Mouse (Mus musculus): ENCODE measurements at regions not wholly inside any gene's neighbourhood (a gene's known extent, or its start where the extent isn't known, plus 50 kb on each side); places are given as distances from the start of the nearest gene placed in this dataset.
A peak's percentile ranks its signal among the peaks of the same experiment; 100 is the strongest.
"Not testable (repeated sequence)": the region's sequence is repeated elsewhere in the genome, so short reads cannot be mapped to it uniquely, and the experiment has no call there.

- DNase-seq (ENCODE audit: low spot score): no peak
- no peak overlapping the region for H3K4me2 ChIP-seq (replicated peaks; ENCODE audit: low read depth, low read length, severe bottlenecking)
- WGBS: 39% methylated on average over 2 of the region's 2 CpGs
- no peak for TF ChIP-seq POLR2A (IDR thresholded peaks at IDR 0.05; ENCODE audit: borderline replicate concordance, extremely low read depth, insufficient read depth, insufficient read length)
- H3K36me3 ChIP-seq (ENCODE audit: control insufficient read depth, insufficient read depth, low read length): no peaks in the 10 kb centered on the region
- no peak overlapping the region for H3K4me3 ChIP-seq (replicated peaks; ENCODE audit: low read length)
- H3K27me3 ChIP-seq (ENCODE audit: control insufficient read depth, insufficient read depth, low read length): no peaks in the 10 kb centered on the region
- H3K27ac ChIP-seq (replicated peaks; ENCODE audit: low read depth, low read length): no peak overlapping the region
- H3K9ac ChIP-seq (ENCODE audit: low read depth, low read length, severe bottlenecking): no peak overlapping the region
- no peaks in the 10 kb centered on the region for H3K9me3 ChIP-seq (ENCODE audit: control insufficient read depth, low read length)
- no peak for ATAC-seq (ENCODE audit: low FRiP score, low read depth)
- H3K4me1 ChIP-seq (ENCODE audit: control insufficient read depth, insufficient read depth, low read length): no peaks in the 10 kb centered on the region
Measured at GRCm38 (mm10) chr16:80981573-80982105, 218.9 kb upstream of the Ncam2 start.

GRCm38 (mm10) chr16:80987816-80988215 is 212.7 kb upstream of the Ncam2 start:
- WGBS: 60% methylated on average over 1 of the region's 1 CpGs
- no peaks in the 10 kb centered on the region for H3K9me3 ChIP-seq (ENCODE audit: control insufficient read depth, low read length)
- H3K27ac ChIP-seq (replicated peaks; ENCODE audit: low read depth, low read length): no peak overlapping the region
- no peak for TF ChIP-seq POLR2A (IDR thresholded peaks at IDR 0.05; ENCODE audit: borderline replicate concordance, extremely low read depth, insufficient read depth, insufficient read length)
- H3K4me1 ChIP-seq (ENCODE audit: control insufficient read depth, insufficient read depth, low read length): no peaks in the 10 kb centered on the region
- H3K4me2 ChIP-seq (replicated peaks; ENCODE audit: low read depth, low read length, severe bottlenecking): no peak overlapping the region
- no peak overlapping the region for H3K4me3 ChIP-seq (replicated peaks; ENCODE audit: low read length)
- no peaks in the 10 kb centered on the region for H3K36me3 ChIP-seq (ENCODE audit: control insufficient read depth, insufficient read depth, low read length)
- H3K27me3 ChIP-seq (ENCODE audit: control insufficient read depth, insufficient read depth, low read length): no peaks in the 10 kb centered on the region
- ATAC-seq (ENCODE audit: low FRiP score, low read depth) (no peak), DNase-seq (ENCODE audit: low spot score) (no peak)
- H3K9ac ChIP-seq (ENCODE audit: low read depth, low read length, severe bottlenecking): no peak overlapping the region

- not testable (repeated sequence) for ATAC-seq (ENCODE audit: low FRiP score, low read depth); H3K4me1 ChIP-seq (ENCODE audit: control insufficient read depth, insufficient read depth, low read length); H3K4me3 ChIP-seq (replicated peaks; ENCODE audit: low read length); H3K9ac ChIP-seq (ENCODE audit: low read depth, low read length, severe bottlenecking); DNase-seq (ENCODE audit: low spot score); H3K36me3 ChIP-seq (ENCODE audit: control insufficient read depth, insufficient read depth, low read length); H3K9me3 ChIP-seq (ENCODE audit: control insufficient read depth, low read length); H3K27ac ChIP-seq (replicated peaks; ENCODE audit: low read depth, low read length); H3K4me2 ChIP-seq (replicated peaks; ENCODE audit: low read depth, low read length, severe bottlenecking); H3K27me3 ChIP-seq (ENCODE audit: control insufficient read depth, insufficient read depth, low read length)
- WGBS: 88% methylated on average over 5 of the region's 5 CpGs
Measured at GRCm38 (mm10) chr16:81036831-81037230, 163.7 kb upstream of the Ncam2 start.

GRCm38 (mm10) chr16:81041262-81041661 is 159.2 kb upstream of the Ncam2 start:
- no peak overlapping the region for H3K4me3 ChIP-seq (replicated peaks; ENCODE audit: low read length)
- H3K9me3 ChIP-seq (ENCODE audit: control insufficient read depth, low read length): no peaks in the 10 kb centered on the region
- H3K9ac ChIP-seq (ENCODE audit: low read depth, low read length, severe bottlenecking): no peak overlapping the region
- DNase-seq (ENCODE audit: low spot score) (no peak), ATAC-seq (ENCODE audit: low FRiP score, low read depth) (no peak)
- H3K4me2 ChIP-seq (replicated peaks; ENCODE audit: low read depth, low read length, severe bottlenecking): no peak overlapping the region
- WGBS: 82% methylated on average over 1 of the region's 1 CpGs
- no peak overlapping the region for H3K27ac ChIP-seq (replicated peaks; ENCODE audit: low read depth, low read length)
- H3K4me1 ChIP-seq (ENCODE audit: control insufficient read depth, insufficient read depth, low read length): no peaks in the 10 kb centered on the region
- TF ChIP-seq POLR2A (IDR thresholded peaks at IDR 0.05; ENCODE audit: borderline replicate concordance, extremely low read depth, insufficient read depth, insufficient read length): no peak
- no peaks in the 10 kb centered on the region for H3K27me3 ChIP-seq (ENCODE audit: control insufficient read depth, insufficient read depth, low read length)
- H3K36me3 ChIP-seq (ENCODE audit: control insufficient read depth, insufficient read depth, low read length): no peaks in the 10 kb centered on the region

- Histone ChIP-seq H3K36me3 (ENCODE audit: control insufficient read depth, insufficient read depth, low read length) (no peaks in the 10 kb centered on the region), H3K27me3 (ENCODE audit: control insufficient read depth, insufficient read depth, low read length) (no peaks in the 10 kb centered on the region), H3K9ac (ENCODE audit: low read depth, low read length, severe bottlenecking) (no peak overlapping the region), H3K4me2 (replicated peaks; ENCODE audit: low read depth, low read length, severe bottlenecking) (no peak overlapping the region), H3K4me3 (replicated peaks; ENCODE audit: low read length) (no peak overlapping the region), H3K9me3 (ENCODE audit: control insufficient read depth, low read length) (no peaks in the 10 kb centered on the region), H3K4me1 (ENCODE audit: control insufficient read depth, insufficient read depth, low read length) (no peaks in the 10 kb centered on the region), H3K27ac (replicated peaks; ENCODE audit: low read depth, low read length) (no peak overlapping the region)
- no peak for DNase-seq (ENCODE audit: low spot score)
- no peak for ATAC-seq (ENCODE audit: low FRiP score, low read depth)
- no peak for TF ChIP-seq POLR2A (IDR thresholded peaks at IDR 0.05; ENCODE audit: borderline replicate concordance, extremely low read depth, insufficient read depth, insufficient read length)
Measured at GRCm38 (mm10) chr16:81045686-81046085, 154.8 kb upstream of the Ncam2 start.

GRCm38 (mm10) chr16:81068330-81068729 is 132.2 kb upstream of the Ncam2 start:
- H3K9ac ChIP-seq (ENCODE audit: low read depth, low read length, severe bottlenecking): no peak overlapping the region
- WGBS: 47% methylated on average over 4 of the region's 4 CpGs
- TF ChIP-seq POLR2A (IDR thresholded peaks at IDR 0.05; ENCODE audit: borderline replicate concordance, extremely low read depth, insufficient read depth, insufficient read length): no peak

More at GRCm38 (mm10) chr16:81068330-81068729, 132.2 kb upstream of the Ncam2 start:
- no peaks in the 10 kb centered on the region for H3K27me3 ChIP-seq (ENCODE audit: control insufficient read depth, insufficient read depth, low read length)
- H3K36me3 ChIP-seq (ENCODE audit: control insufficient read depth, insufficient read depth, low read length): no peaks in the 10 kb centered on the region
- H3K4me3 ChIP-seq (replicated peaks; ENCODE audit: low read length): no peak overlapping the region
- peak; percentile 43 for DNase-seq (ENCODE audit: low spot score)
- H3K9me3 ChIP-seq (ENCODE audit: control insufficient read depth, low read length): no peaks in the 10 kb centered on the region
- ATAC-seq (ENCODE audit: low FRiP score, low read depth): no peak
- H3K4me1 ChIP-seq (ENCODE audit: control insufficient read depth, insufficient read depth, low read length): no peaks in the 10 kb centered on the region
- H3K27ac ChIP-seq (replicated peaks; ENCODE audit: low read depth, low read length): no peak overlapping the region
- H3K4me2 ChIP-seq (replicated peaks; ENCODE audit: low read depth, low read length, severe bottlenecking): no peak overlapping the region

Measured in limb, embryonic 14.5 days (tissue).